Mouse (Mus musculus) megakaryocyte, adult 5-6 weeks (primary cell): ENCODE measurements around the gene Otor. TPM values are rescaled to one million over a fixed set of nuclear protein-coding genes. Genes with fewer than 3 reads are reported as not detected.

Experiments
- ATAC-seq: 2 replicates; pipeline ENCODE4 v1.8.0; 2016; ENCODE audit warnings: mild to moderate bottlenecking, inconsistent platforms; ENCODE audit not compliant: poor library complexity, severe bottlenecking
- total RNA-seq, 2 experiments: library from RNA; stranded (forward) in 1 of 2; stranded (reverse) in 1 of 2; fragments of 153-499, 151-499 nt in 1 of 2; fragments of 221-1000, 200-1000 nt in 1 of 2; gene quantifications; 2 replicates each; pipeline versions ENCODE4 v1.2.3 to v1.2.4; 2015 to 2017

Otor gene
- total RNA-seq (2015) (not detected in 2 replicates), total RNA-seq (2017) (not detected in 2 replicates)

DNA sequence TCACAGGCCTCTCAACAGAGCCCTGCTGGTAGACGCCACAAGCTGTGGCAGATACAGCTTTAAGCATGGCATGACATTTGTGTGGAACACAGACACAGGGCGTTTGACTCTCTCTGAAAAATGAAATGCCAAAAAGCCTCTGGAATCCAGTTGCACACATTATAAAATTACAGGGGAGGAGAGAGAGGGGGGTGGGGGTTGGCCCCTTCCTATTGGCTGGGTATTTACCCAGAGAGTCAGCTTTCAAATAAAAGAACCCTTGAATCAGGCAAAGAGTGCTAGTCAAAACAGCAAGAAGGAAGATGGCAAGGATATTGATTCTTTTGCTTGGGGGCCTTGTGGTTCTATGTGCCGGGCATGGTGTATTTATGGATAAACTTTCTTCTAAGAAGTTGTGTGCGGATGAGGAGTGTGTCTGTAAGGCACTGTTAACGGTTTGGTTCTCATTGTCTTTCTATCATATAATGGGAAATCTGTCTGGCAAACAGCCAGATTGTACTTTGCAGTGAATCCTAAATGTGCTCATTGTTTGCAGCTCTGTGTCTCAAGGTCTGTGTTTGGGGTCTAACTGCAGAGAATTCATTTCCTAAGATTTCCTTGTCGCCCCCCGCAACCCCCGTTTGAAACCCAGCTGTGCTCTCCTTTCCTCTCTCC lies at the start of gene Otor:
TSS of gene Otor (plus strand) at position 276 of the 654 bp plus-strand sequence.
- no peak for ATAC-seq

GRCm38 (mm10) chr2:143031283-143031682 lies 47.0 kb upstream of the Otor start:
- ATAC-seq: no peak

DNA sequence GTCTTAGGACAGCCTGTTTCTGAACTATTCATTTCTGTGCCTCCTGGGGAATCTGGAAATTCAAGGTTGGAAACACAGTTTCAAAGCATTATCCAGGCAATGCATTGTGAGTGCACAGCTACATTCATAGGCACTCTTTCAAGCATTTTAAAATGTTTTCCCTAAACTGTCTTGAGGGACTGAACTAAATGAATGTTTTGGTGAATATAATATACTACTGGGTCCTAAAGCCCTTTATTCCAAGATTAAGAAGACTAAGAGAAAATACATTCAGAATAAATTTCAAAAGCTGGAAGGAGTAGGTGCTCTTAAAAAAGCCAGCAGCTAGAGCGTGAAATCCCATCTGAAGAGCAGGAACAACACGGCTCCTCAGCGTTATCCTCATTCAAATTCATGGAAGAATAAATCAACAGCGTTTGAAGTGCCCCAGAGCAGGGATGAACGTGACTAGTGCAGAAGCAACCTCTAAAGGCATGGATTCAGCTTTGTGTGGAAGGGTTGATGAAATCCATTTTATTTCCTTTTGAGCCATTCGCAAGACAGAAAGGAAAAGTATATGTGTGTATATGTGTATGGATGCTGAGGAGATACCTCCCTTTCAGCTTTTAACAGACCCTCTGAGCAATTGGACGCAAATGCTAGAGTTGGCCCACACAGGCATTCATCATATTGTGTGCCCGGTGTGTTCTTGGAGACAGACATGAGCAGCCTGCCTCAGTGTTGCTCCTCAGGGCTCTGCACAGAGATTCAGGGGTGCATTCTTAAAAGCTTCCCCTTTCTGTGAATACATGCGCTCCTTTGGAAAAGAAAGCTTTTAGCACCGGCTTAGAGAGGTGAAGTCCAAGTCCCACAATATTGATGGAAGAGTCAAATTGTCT lies 45.7 kb upstream of the Otor start:
- no peak for ATAC-seq

DNA sequence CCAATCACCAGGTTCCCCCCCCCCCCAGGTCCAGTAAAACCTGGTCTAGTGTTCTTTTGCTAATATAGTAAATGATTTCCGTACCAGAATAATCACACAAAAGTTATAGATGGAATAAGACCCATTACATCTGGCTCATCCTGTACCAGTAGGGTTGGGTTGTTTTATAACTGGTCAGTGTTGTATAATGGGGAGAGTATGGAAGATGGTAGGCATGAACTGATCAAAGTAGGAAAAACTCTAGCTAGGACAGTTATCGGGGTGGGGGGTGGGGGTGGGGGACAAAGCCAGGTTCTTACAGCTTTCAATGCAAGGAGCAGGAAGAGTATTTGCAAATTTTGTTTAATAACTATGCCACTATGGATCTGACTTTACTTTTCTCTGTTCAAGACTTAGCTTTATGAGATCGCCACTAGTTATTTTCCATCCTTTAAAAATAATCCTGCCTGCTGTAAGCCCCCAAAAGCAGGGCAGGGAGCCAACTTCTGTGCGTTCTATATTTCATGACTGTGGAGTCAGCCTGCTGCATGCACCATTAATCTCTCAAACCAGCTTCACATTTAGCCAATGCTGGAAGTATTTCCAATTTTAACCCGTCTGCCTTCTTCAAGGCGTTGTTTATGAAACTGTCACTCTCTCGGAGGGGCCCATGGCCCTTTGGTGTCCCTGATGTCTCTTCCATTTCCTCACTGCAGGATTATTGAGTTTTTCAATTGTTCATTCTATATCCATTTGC lies 43.8 kb upstream of the Otor start:
- no peak for ATAC-seq

GRCm38 (mm10) chr2:143035086-143035593 lies 43.1 kb upstream of the Otor start:
- peak; percentile 62 for ATAC-seq

DNA sequence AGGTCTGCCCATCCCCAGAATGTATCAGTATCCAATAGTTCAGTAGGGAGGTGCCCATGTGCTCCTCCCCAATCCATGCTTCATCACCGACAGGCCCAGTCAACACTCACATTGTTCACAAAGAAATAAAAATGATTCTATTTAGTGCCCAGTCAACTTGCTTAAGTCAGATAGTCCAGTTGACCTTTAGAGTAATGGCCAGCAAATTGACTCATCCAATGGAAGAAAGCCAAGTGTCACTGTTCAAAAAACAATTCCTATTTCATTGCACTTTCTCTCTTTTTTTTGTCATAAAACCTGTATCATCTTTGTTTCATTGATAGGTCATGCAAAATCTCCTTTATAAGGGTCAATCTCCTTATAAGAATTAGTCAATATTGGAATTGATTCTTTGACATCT lies 36.7 kb upstream of the Otor start:
- no peak for ATAC-seq

DNA sequence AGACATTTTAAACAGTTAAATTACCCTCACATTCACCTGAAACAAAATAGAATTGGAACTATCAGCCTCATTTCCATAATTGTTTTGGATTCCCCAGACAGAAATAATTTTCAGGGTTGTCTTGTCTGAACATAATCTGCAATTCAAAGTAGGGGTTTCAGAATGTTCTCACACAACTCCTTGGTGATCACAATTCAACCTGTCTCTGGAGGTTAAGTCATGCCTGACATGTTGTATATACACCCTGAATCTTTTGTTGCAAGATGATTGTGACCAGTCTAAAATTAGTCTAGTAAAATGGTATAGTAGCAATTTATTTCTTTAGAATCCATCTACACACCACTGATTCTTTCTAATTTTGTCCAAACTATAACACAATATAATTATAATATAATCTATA lies 23.0 kb upstream of the Otor start:
- ATAC-seq: no peak

DNA sequence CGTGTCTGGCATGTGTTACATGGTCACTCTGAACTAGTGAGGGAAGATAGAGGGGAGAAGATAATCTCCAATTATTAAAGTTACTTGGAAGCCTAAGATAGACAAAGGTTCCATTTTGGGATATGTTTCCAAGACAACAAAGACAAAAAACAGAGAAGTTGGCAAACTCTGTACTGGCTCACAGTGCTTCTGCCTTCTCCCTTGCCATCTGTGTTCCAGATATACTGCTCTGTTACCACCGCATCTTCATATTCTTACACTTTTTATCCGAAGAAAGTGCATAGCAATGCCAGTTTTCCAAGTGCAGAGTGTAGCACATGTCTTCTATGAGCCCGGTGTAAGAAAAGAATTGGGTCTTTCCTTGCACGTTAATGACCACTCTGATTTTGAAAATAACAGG lies 21.5 kb upstream of the Otor start:
- no peak for ATAC-seq

GRCm38 (mm10) chr2:143062432-143062811 lies 15.9 kb upstream of the Otor start:
- ATAC-seq: no peak; the same call in 1 of the 2 replicates

- peak; percentile 99 for ATAC-seq
Observed at GRCm38 (mm10) chr2:143062812-143063792, 15.2 kb upstream of the Otor start, which contains the start of gene Snrpb2. Snrpb2 (plus strand) TSS chr2:143063039.

DNA sequence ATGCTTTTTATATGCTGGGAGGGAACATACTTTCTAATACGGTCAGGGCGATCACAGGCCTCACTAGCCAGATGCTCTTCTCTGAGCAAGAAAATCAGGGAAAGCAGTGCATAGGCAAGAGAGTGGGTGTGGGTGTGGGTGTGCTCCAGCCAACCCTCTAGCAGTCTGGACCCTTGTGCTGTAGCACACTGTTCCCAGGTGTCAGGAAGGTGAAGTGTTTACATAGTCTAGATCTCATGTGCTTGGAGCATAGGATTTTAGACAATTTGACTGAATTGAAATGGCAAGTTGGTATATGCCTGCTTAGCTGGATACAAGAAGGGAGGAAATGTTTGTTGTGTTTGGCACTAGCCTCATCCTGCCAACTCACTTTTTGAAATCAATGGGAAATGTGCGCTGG lies 12.4 kb upstream of the Otor start:
- ATAC-seq: no peak

DNA sequence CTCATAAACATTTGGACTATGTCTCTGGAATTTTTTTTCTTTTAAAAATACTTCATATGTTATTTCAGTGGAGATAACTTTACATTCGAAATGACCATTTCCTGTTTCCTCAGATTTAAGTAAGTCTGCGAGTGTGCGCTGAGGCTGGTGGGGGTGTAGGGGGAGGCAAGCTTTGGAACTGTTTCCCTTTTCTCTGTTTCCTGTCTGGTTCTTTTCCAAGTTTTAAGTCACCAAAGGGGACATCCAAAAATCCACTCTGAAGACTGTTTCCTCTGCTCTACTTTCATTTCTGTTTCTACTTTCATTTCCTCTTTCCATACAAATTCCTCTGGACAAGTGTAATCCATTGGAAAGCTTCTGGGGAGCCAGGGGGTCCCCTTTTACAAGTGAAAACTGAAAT lies 3.4 kb downstream of the Otor start:
- peak; percentile 88 for ATAC-seq

DNA sequence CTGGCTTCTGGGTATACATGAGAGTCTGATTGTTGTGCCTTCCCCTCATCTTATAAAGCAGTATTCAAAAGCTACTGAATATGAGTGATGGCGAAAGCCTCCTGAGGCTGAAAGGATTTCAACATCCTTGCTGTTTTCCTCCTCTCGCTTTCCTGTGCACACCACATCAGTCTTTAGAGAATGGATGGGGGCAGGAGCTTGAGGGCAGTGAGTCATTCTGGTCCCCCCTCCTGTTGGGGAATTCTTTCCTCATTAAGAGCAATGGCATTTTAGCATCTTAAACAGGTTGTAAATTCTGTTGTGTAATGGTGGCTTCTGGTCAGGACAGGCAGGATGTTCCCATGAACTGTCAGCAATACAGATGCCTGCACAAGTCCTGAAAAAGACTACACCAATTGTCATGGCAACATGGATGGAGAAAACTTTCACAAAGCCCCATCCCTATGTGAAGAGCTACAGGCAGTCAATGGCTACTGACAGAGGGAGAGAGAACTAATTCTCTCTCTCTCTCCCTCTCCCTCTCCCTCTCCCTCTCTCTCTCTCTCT lies 6.7 kb downstream of the Otor start:
- no peak for ATAC-seq

DNA sequence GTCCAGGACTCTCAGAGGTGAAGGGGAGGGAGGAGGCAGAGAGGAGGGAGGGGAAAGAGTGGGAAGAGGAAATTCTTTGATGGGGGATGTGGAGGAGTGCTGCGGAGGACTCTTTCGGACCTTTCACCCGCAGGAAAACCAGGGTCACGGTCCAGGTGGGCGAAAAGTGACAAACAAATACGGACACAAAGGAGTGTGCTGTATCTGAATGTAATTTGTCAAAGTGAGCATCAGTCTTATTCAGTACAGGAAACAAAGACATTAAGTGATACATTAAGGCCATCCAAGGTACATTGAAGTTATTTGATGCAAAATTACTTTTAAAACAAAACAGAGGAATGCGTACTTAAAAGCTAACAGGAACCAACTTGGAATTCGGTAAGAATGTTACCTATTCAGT lies 11.6 kb downstream of the Otor start:
- ATAC-seq: no peak

DNA sequence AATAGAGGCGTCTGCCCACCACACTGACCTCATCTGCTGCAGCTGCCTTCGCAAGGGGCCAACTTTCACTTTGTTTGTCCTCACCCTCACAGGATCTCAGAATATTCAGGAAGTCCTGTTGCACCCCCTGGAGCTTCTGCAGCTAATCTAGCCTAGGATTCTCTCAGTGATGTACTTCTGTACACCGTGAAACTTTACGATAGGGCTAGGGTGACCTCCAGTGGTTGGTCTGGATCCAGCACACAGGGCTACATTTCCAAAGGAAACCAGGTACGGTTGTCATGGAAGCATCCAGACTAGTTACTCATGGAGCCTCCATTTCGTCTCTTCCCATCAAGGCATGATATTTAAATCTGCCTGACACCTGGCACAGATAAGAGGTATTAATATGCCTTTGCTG lies 15.5 kb downstream of the Otor start:
- peak; percentile 75 for ATAC-seq

GRCm38 (mm10) chr2:143094761-143095160 lies 16.5 kb downstream of the Otor start:
- ATAC-seq: no peak

DNA sequence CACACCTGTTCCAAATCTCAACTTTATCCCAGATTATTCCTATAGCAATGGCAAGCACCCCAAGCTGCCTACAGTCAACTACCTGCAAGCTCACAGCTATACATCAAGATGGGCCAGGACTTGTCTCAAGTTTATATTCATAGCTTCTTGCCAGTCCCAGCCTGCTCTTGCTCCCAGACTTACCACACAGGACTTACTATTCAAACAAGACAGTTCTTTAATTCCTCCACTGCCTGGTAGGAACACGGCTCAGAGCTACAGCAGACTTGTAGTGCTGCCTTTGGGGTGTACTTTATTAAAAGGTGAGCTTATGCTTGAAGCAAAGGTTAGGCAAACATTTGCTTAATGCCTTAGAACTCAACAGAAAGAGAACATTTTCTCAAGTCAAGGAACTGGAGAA lies 18.9 kb downstream of the Otor start:
- ATAC-seq: no peak

DNA sequence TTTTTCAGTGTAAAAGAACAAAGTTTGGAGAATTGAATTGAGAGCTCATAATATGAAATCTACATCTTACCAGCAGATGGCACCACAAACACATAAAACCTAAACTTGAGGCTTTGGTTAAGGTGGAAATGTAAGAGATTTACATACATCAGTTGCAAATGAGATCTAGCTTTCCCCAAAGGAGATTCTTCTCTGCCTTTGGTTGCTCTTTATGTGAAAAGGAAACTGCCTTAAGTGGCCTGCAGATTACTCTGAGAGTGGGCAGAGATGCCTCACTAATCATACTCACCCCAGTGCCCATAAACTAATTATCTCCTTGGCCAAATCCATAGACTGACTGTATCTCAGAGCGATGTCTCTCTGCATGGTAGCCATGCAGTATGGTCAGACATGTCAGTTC lies 35.6 kb downstream of the Otor start:
- no peak for ATAC-seq

DNA sequence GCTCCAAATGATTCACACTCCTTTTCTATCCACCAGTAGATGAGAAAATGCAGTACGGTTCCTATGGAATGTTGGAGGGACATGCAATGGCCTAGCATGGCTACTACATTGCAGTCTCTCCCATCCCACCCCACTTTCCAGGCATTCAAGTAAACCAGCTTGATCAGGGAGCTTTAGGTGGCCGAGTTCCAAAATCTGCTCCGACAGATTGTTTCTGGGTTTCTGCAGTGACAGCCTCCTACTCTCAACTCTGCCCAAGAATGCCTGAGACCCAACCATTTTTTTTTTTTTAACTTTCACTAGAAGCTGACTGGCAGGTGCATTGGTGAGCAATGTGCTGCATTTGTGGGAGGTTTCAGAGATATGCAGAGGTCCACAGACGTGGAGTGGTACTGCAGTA lies 36.4 kb downstream of the Otor start:
- no peak for ATAC-seq

- ATAC-seq: no peak
Observed at GRCm38 (mm10) chr2:143117453-143117852, 39.2 kb downstream of the Otor start.
